Mouse (Mus musculus) bone marrow macrophage, adult 2 months (primary cell): Measurements from ENCODE around the gene Cxadr.

Source experiments
- CTCF ChIP-seq: IDR thresholded peaks from 2 replicates; pipeline ENCODE4 v1.5.1; 2012; ENCODE audit warnings: low read depth, mild to moderate bottlenecking, low read length, moderate library complexity
- POLR2A ChIP-seq: IDR thresholded peaks from 2 replicates; pipeline ENCODE4 v1.6.1; 2012; ENCODE audit warnings: mild to moderate bottlenecking, low read depth, low read length, borderline replicate concordance

GRCm38 (mm10) chr16:78274825-78275455 is 26.3 kb upstream of the Cxadr start:
- no peak for TF ChIP-seq CTCF
- TF ChIP-seq POLR2A: no peak
